ENCODE assay signal across 10 mouse cellular contexts in the genomic region with DNA sequence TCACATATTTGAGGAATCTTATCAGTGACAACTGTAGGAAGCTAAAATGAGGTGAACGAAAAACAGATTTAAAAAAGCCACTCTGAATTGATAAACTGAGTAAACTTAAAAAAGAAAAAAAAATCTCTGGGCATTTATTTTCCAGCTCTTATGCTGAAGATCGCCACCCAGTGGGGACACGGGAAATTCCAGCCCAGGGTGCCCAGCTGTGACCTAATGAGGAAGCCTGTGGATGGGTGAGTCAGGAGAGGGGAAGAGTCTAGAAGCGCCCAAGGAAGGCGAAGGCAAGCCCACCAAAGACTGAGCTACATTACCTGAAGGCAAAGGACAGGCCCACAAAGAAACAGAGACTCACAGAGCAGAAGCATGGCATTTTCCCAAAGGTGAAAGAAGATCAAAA.
A peak's percentile ranks its signal among the peaks of the same experiment; 100 is the strongest.
DNase-seq lines count a peak whose midpoint lies in the region; ATAC-seq and TF ChIP-seq lines count a peak whose summit lies in the region.
"Had no signal": no experiment of that assay in that cellular context is flagged by ENCODE, and none has a peak within 500 bp of the region (broad histone marks: within the 10 kb centered on the region; RNA-seq: fewer than 3 reads in every experiment).

No protein-coding gene starts in this region.

- H3K9me3 ChIP-seq in midbrain, embryonic 10.5 days (replicated peaks), result no peaks in the 10 kb centered on the region; the same call in 1 of the 2 replicates
- H3K9me3 ChIP-seq in midbrain, embryonic 15.5 days, result no peaks in the 10 kb centered on the region
- H3K9me3 ChIP-seq in lung, postnatal 0 days (ENCODE audit: low read length), result no peaks in the 10 kb centered on the region

- no peak for ATAC-seq in midbrain, embryonic 15.5 days (replicated peaks)
- peak; percentile 72 for ATAC-seq in frontal cortex, adult (ENCODE audit: low TSS enrichment)
- ATAC-seq in lung, postnatal 0 days, result no peak

- no peak for TF ChIP-seq EP300 in lung, postnatal 0 days (IDR thresholded peaks at IDR 0.05)

- H3K4me1 ChIP-seq in midbrain, embryonic 10.5 days, result peaks cover 10% of the 10 kb centered on the region
- H3K4me1 ChIP-seq in midbrain, embryonic 15.5 days, result no peaks in the 10 kb centered on the region
- no peaks in the 10 kb centered on the region for H3K4me1 ChIP-seq in lung, postnatal 0 days (ENCODE audit: insufficient read depth, low read depth, low read length)
- H3K4me1 ChIP-seq: megakaryocyte, embryonic 14.5 days had no signal

- no peak overlapping the region for H3K4me2 ChIP-seq in midbrain, embryonic 15.5 days
- H3K4me2 ChIP-seq in lung, postnatal 0 days (replicated peaks; ENCODE audit: low read depth, low read length), result peak overlapping the region; percentile 12; the same call in 1 of the 2 replicates

- DNase-seq in midbrain, embryonic 10.5 days (ENCODE audit: low spot score), result peak; percentile 54
- peak; percentile 72 for DNase-seq in adrenal gland, postnatal 10 days
- peak; percentile 77 for DNase-seq in kidney, postnatal 10 days
- DNase-seq in lung, postnatal 0 days (ENCODE audit: low spot score), result peak; percentile 74
- peak; percentile 70 for DNase-seq in urinary bladder, postnatal 14 days (ENCODE audit: low spot score)
- no peak for DNase-seq in spleen, postnatal 4 days (ENCODE audit: low spot score in 2 of 2)

- H3K4me3 ChIP-seq in midbrain, embryonic 10.5 days, result no peak overlapping the region
- no peak overlapping the region for H3K4me3 ChIP-seq in midbrain, embryonic 15.5 days
- no peak overlapping the region for H3K4me3 ChIP-seq in lung, postnatal 0 days (ENCODE audit: low read depth, low read length)
- H3K4me3 ChIP-seq: erythroblast, embryonic 14.5 days; megakaryocyte, embryonic 14.5 days had no signal

- peak; percentile 64 for TF ChIP-seq CTCF in lung, postnatal 0 days (IDR thresholded peaks at IDR 0.05)

- no peaks in the 10 kb centered on the region for H3K36me3 ChIP-seq in midbrain, embryonic 10.5 days
- no peaks in the 10 kb centered on the region for H3K36me3 ChIP-seq in midbrain, embryonic 15.5 days (replicated peaks)
- H3K36me3 ChIP-seq in lung, postnatal 0 days (ENCODE audit: insufficient read depth, low read length), result no peaks in the 10 kb centered on the region

- H3K27me3 ChIP-seq in midbrain, embryonic 10.5 days (ENCODE audit: low read depth, poor library complexity, severe bottlenecking), result 0 out of 2 replicates have a peak, but pooled peaks cover 4% of the 10 kb centered on the region
- no peaks in the 10 kb centered on the region for H3K27me3 ChIP-seq in midbrain, embryonic 15.5 days (replicated peaks)
- no peaks in the 10 kb centered on the region for H3K27me3 ChIP-seq in lung, postnatal 0 days (replicated peaks; ENCODE audit: insufficient read depth, low read length)
- H3K27me3 ChIP-seq: megakaryocyte, embryonic 14.5 days had no signal

- no peak overlapping the region for H3K9ac ChIP-seq in midbrain, embryonic 15.5 days
- no peak overlapping the region for H3K9ac ChIP-seq in lung, postnatal 0 days (replicated peaks; ENCODE audit: low read depth)

- H3K27ac ChIP-seq in midbrain, embryonic 10.5 days (replicated peaks), result peak overlapping the region; percentile 38; the same call in 1 of the 2 replicates
- H3K27ac ChIP-seq in midbrain, embryonic 15.5 days, result no peak overlapping the region
- H3K27ac ChIP-seq in lung, postnatal 0 days (ENCODE audit: low read length), result no peak overlapping the region

- WGBS in midbrain, embryonic 10.5 days, result 35% methylated on average over 5 of the region's 5 CpGs
- WGBS in midbrain, embryonic 15.5 days, result 33% methylated on average over 5 of the region's 5 CpGs
- 23% methylated on average over 5 of the region's 5 CpGs for WGBS in lung, postnatal 0 days

Comparison
In these comparisons a context has a peak if more than half of its experiments do, and no peak if none do; other contexts are left out.
1. DNase-seq: peak in midbrain, embryonic 10.5 days (single experiment), adrenal gland, postnatal 10 days (single experiment), kidney, postnatal 10 days (single experiment), lung, postnatal 0 days (single experiment) and urinary bladder, postnatal 14 days (single experiment); none in spleen, postnatal 4 days (0 of 2).